Mouse (Mus musculus) G1E (cell line): Measurements from ENCODE around the gene Tas2r110.

ENCODE experiments used
- CTCF ChIP-seq: IDR thresholded peaks from 2 replicates; pipeline ENCODE4 v1.5.1; 2012; ENCODE audit warnings: low read depth, low read length, inconsistent platforms, mixed read lengths
- GATA1 ChIP-seq: IDR thresholded peaks from 2 replicates; pipeline ENCODE4 v1.6.1; 2012; ENCODE audit warnings: borderline replicate concordance, low read length, inconsistent platforms, mixed read lengths

- TF ChIP-seq GATA1: no peak
- TF ChIP-seq CTCF: no peak
These were observed at the start of gene Tas2r110 for GRCm38 (mm10) chr6:132867708-132868107.
